Mouse (Mus musculus): ENCODE results near the gene Pla2g2d.
"Not testable (repeated sequence)": the region's sequence is repeated elsewhere in the genome, so short reads cannot be mapped to it uniquely, and the experiment has no call there.

Gene Pla2g2d

GRCm38 (mm10) chr4:138780300-138780699 is 4.8 kb downstream of the Pla2g2d start:
- no peak for DNase-seq (ENCODE audit: low spot score)

- DNase-seq (ENCODE audit: low spot score), result no peak
Observed at GRCm38 (mm10) chr4:138782098-138782497, 6.6 kb downstream of the Pla2g2d start.

GRCm38 (mm10) chr4:138785721-138786120 is 10.2 kb downstream of the Pla2g2d start:
- no peak for DNase-seq (ENCODE audit: low spot score)

- no peak for DNase-seq (ENCODE audit: low spot score)
Observed at GRCm38 (mm10) chr4:138786141-138786540, 10.6 kb downstream of the Pla2g2d start.

GRCm38 (mm10) chr4:138788381-138788780 is 12.8 kb downstream of the Pla2g2d start:
- no peak for DNase-seq (ENCODE audit: low spot score)

- no peak for DNase-seq (ENCODE audit: low spot score)
Observed at GRCm38 (mm10) chr4:138791452-138791851, 15.9 kb downstream of the Pla2g2d start.

- DNase-seq (ENCODE audit: low spot score), result no peak
Observed at GRCm38 (mm10) chr4:138792599-138792998, 17.1 kb downstream of the Pla2g2d start.

- DNase-seq (ENCODE audit: low spot score), result no peak
Observed at GRCm38 (mm10) chr4:138793276-138793675, 17.7 kb downstream of the Pla2g2d start.

GRCm38 (mm10) chr4:138794344-138794743 is 18.8 kb downstream of the Pla2g2d start:
- DNase-seq (ENCODE audit: low spot score), result no peak

GRCm38 (mm10) chr4:138796513-138797216 is 21.1 kb downstream of the Pla2g2d start:
- DNase-seq (ENCODE audit: low spot score), result no peak

- no peak for DNase-seq (ENCODE audit: low spot score)
Observed at GRCm38 (mm10) chr4:138797217-138797570, 21.7 kb downstream of the Pla2g2d start.

GRCm38 (mm10) chr4:138800134-138800744 is 24.7 kb downstream of the Pla2g2d start:
- DNase-seq (ENCODE audit: low spot score), result no peak

GRCm38 (mm10) chr4:138801631-138802030 is 26.1 kb downstream of the Pla2g2d start:
- DNase-seq (ENCODE audit: low spot score), result no peak

- no peak for DNase-seq (ENCODE audit: low spot score)
Observed at GRCm38 (mm10) chr4:138802917-138803316, 27.4 kb downstream of the Pla2g2d start.

GRCm38 (mm10) chr4:138805248-138805647 is 29.7 kb downstream of the Pla2g2d start:
- DNase-seq (ENCODE audit: low spot score), result no peak

- DNase-seq (ENCODE audit: low spot score), result no peak
Observed at GRCm38 (mm10) chr4:138806160-138806559, 30.6 kb downstream of the Pla2g2d start.

- no peak for DNase-seq (ENCODE audit: low spot score)
Observed at GRCm38 (mm10) chr4:138806920-138807541, 31.5 kb downstream of the Pla2g2d start.

GRCm38 (mm10) chr4:138816166-138816565 is 40.6 kb downstream of the Pla2g2d start:
- DNase-seq (ENCODE audit: low spot score), result no peak

- DNase-seq (ENCODE audit: low spot score), result no peak
Observed at GRCm38 (mm10) chr4:138817736-138818135, 42.2 kb downstream of the Pla2g2d start.

- peak; percentile 28 for DNase-seq (ENCODE audit: low spot score)
Observed at GRCm38 (mm10) chr4:138819101-138819500, 43.6 kb downstream of the Pla2g2d start.

GRCm38 (mm10) chr4:138821036-138821435 is 45.5 kb downstream of the Pla2g2d start:
- DNase-seq (ENCODE audit: low spot score), result no peak

GRCm38 (mm10) chr4:138824161-138824560 is 48.6 kb downstream of the Pla2g2d start:
- DNase-seq (ENCODE audit: low spot score), result not testable (repeated sequence)

GRCm38 (mm10) chr4:138824660-138825059 is 49.1 kb downstream of the Pla2g2d start:
- DNase-seq (ENCODE audit: low spot score), result no peak

Data from ovary, postnatal 10 days (tissue).